Mouse (Mus musculus): ENCODE data around the gene Tgm1. TPM values are rescaled to one million over a fixed set of nuclear protein-coding genes. Genes with fewer than 3 reads are reported as not detected.

The Tgm1 gene
- polyA plus RNA-seq, 1 experiment = 1.1 TPM

GRCm38 (mm10) chr14:55727889-55728685 is 14.4 kb upstream of the Tgm1 start:
- Histone ChIP-seq H3K4me3 (ENCODE audit: insufficient read depth, low read length) (no peak overlapping the region), H3K27ac (ENCODE audit: insufficient read depth, low read depth, low read length) (no peak overlapping the region), H3K4me1 (ENCODE audit: control insufficient read depth, insufficient read depth, low read length) (peaks cover 49% of the 10 kb centered on the region)
- TF ChIP-seq POLR2A (IDR thresholded peaks at IDR 0.05; ENCODE audit: borderline replicate concordance, low read depth, low read length) (no peak), CTCF (IDR thresholded peaks at IDR 0.05; ENCODE audit: low read depth, low read length) (no peak)

DNA sequence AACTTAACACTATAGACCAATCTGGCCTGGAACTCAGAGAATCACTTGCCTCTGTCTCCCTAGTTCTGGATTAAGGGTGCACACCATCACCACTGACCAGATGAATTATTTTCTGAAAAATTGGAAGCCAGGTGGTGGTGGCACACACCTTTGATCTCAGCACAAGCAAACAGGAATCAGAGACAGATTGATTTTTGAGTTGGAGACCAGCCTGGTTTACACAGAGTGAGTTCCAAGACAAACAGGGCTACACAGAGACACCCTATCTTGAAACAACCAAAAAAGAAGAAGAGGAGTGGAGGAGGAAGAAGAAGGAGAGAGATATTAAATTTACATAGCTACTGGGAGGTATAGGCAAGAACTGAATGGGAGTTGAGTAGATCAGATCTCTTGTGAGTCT is 12.5 kb upstream of the Tgm1 start:
- Histone ChIP-seq H3K4me1 (ENCODE audit: control insufficient read depth, insufficient read depth, low read length) (peaks cover 52% of the 10 kb centered on the region), H3K27ac (ENCODE audit: insufficient read depth, low read depth, low read length) (no peak overlapping the region), H3K4me3 (ENCODE audit: insufficient read depth, low read length) (no peak overlapping the region)
- no peak for TF ChIP-seq CTCF (IDR thresholded peaks at IDR 0.05; ENCODE audit: low read depth, low read length)
- TF ChIP-seq POLR2A (IDR thresholded peaks at IDR 0.05; ENCODE audit: borderline replicate concordance, low read depth, low read length) = no peak

GRCm38 (mm10) chr14:55724411-55724871 is 10.7 kb upstream of the Tgm1 start:
- Histone ChIP-seq H3K27ac (ENCODE audit: insufficient read depth, low read depth, low read length) (peak overlapping the region; percentile 55), H3K4me1 (ENCODE audit: control insufficient read depth, insufficient read depth, low read length) (peaks cover 43% of the 10 kb centered on the region), H3K4me3 (ENCODE audit: insufficient read depth, low read length) (peak overlapping the region; percentile 22)
- TF ChIP-seq POLR2A (IDR thresholded peaks at IDR 0.05; ENCODE audit: borderline replicate concordance, low read depth, low read length) = no peak
- no peak for TF ChIP-seq CTCF (IDR thresholded peaks at IDR 0.05; ENCODE audit: low read depth, low read length)

GRCm38 (mm10) chr14:55723433-55723832 is 9.7 kb upstream of the Tgm1 start:
- Histone ChIP-seq H3K27ac (ENCODE audit: insufficient read depth, low read depth, low read length) (no peak overlapping the region), H3K4me3 (ENCODE audit: insufficient read depth, low read length) (no peak overlapping the region), H3K4me1 (ENCODE audit: control insufficient read depth, insufficient read depth, low read length) (peaks cover 36% of the 10 kb centered on the region)
- no peak for TF ChIP-seq CTCF (IDR thresholded peaks at IDR 0.05; ENCODE audit: low read depth, low read length)
- no peak for TF ChIP-seq POLR2A (IDR thresholded peaks at IDR 0.05; ENCODE audit: borderline replicate concordance, low read depth, low read length)

- Histone ChIP-seq H3K4me3 (ENCODE audit: insufficient read depth, low read length) (0 out of 2 replicates have a peak overlapping the region, but pooled peaks have one; percentile 76), H3K4me1 (ENCODE audit: control insufficient read depth, insufficient read depth, low read length) (peaks cover 27% of the 10 kb centered on the region), H3K27ac (ENCODE audit: insufficient read depth, low read depth, low read length) (no peak overlapping the region)
- TF ChIP-seq POLR2A (IDR thresholded peaks at IDR 0.05; ENCODE audit: borderline replicate concordance, low read depth, low read length) (no peak), CTCF (IDR thresholded peaks at IDR 0.05; ENCODE audit: low read depth, low read length) (no peak)
Measured at GRCm38 (mm10) chr14:55722438-55722945, 8.8 kb upstream of the Tgm1 start.

GRCm38 (mm10) chr14:55721700-55722437 is 8.1 kb upstream of the Tgm1 start, which contains the start of gene Rabggta:
Gene Rabggta (minus strand): TSS chr14:55722263.
- Histone ChIP-seq H3K4me1 (ENCODE audit: control insufficient read depth, insufficient read depth, low read length) (peaks cover 21% of the 10 kb centered on the region), H3K27ac (ENCODE audit: insufficient read depth, low read depth, low read length) (peak within 1 kb of the TSS; percentile 38), H3K4me3 (ENCODE audit: insufficient read depth, low read length) (peak within 1 kb of the TSS; percentile 76)
- TF ChIP-seq POLR2A (IDR thresholded peaks at IDR 0.05; ENCODE audit: borderline replicate concordance, low read depth, low read length) (no peak), CTCF (IDR thresholded peaks at IDR 0.05; ENCODE audit: low read depth, low read length) (peak; percentile 50)

- peaks cover 17% of the 10 kb centered on the region for H3K4me1 ChIP-seq (ENCODE audit: control insufficient read depth, insufficient read depth, low read length)
- no peak for TF ChIP-seq CTCF (IDR thresholded peaks at IDR 0.05; ENCODE audit: low read depth, low read length)
- no peak for TF ChIP-seq POLR2A (IDR thresholded peaks at IDR 0.05; ENCODE audit: borderline replicate concordance, low read depth, low read length)
- peak overlapping the region; percentile 76 for H3K4me3 ChIP-seq (ENCODE audit: insufficient read depth, low read length)
- no peak overlapping the region for H3K27ac ChIP-seq (ENCODE audit: insufficient read depth, low read depth, low read length)
Measured at GRCm38 (mm10) chr14:55721076-55721475, 7.3 kb upstream of the Tgm1 start.

GRCm38 (mm10) chr14:55720666-55721065 is 6.9 kb upstream of the Tgm1 start:
- Histone ChIP-seq H3K4me3 (ENCODE audit: insufficient read depth, low read length) (no peak overlapping the region), H3K4me1 (ENCODE audit: control insufficient read depth, insufficient read depth, low read length) (peaks cover 17% of the 10 kb centered on the region), H3K27ac (ENCODE audit: insufficient read depth, low read depth, low read length) (no peak overlapping the region)
- no peak for TF ChIP-seq POLR2A (IDR thresholded peaks at IDR 0.05; ENCODE audit: borderline replicate concordance, low read depth, low read length)

GRCm38 (mm10) chr14:55719737-55720136 is 6.0 kb upstream of the Tgm1 start:
- H3K4me3 ChIP-seq (ENCODE audit: insufficient read depth, low read length) = no peak overlapping the region
- H3K4me1 ChIP-seq (ENCODE audit: control insufficient read depth, insufficient read depth, low read length) = peaks cover 13% of the 10 kb centered on the region
- TF ChIP-seq POLR2A (IDR thresholded peaks at IDR 0.05; ENCODE audit: borderline replicate concordance, low read depth, low read length) (no peak), CTCF (IDR thresholded peaks at IDR 0.05; ENCODE audit: low read depth, low read length) (no peak)
- no peak overlapping the region for H3K27ac ChIP-seq (ENCODE audit: insufficient read depth, low read depth, low read length)

Measured in bone marrow macrophage, adult 2 months (primary cell).